ENCODE assay signal across 7 mouse cellular contexts in genomic region chr19:5877618-5878361, GRCm38 (mm10). TPM values are rescaled to one million over a fixed set of nuclear protein-coding genes. Genes with fewer than 3 reads are reported as not detected.
A peak's percentile ranks its signal among the peaks of the same experiment; 100 is the strongest.
DNase-seq lines count a peak whose midpoint lies in the region; ATAC-seq and TF ChIP-seq lines count a peak whose summit lies in the region.

Gene Slc25a45, plus strand, starts transcription at chr19:5877808.

- H3K27ac ChIP-seq in intestine, embryonic 15.5 days: peak within 1 kb of the TSS; percentile 56
- H3K27ac ChIP-seq in small intestine, adult 2 months (ENCODE audit: insufficient read depth, low read depth, low read length): peak within 1 kb of the TSS; percentile 98

- no peaks in the 10 kb centered on the region for H3K9me3 ChIP-seq in intestine, embryonic 15.5 days

- 0 out of 2 replicates have a peak, but pooled peaks cover under 1% of the 10 kb centered on the region for H3K36me3 ChIP-seq in intestine, embryonic 15.5 days
- H3K36me3 ChIP-seq in small intestine, adult 2 months (ENCODE audit: control insufficient read depth, insufficient read depth, low read length): peaks cover 21% of the 10 kb centered on the region

- peak; percentile 93 for DNase-seq in adrenal gland, adult 2 months
- DNase-seq in embryo, embryonic 11 days: peak; percentile 79
- peak; percentile 59 to 61 for DNase-seq in gastrocnemius, postnatal 36 days
- DNase-seq in left cerebral cortex, postnatal 25 days (ENCODE audit: low spot score in 2 of 2): peak; percentile 68 to 88
- peak; percentile 68 for DNase-seq in mesoderm, embryonic 11.5 days (ENCODE audit: low read depth, low spot score)

- no peaks in the 10 kb centered on the region for H3K27me3 ChIP-seq in intestine, embryonic 15.5 days (replicated peaks)
- H3K27me3 ChIP-seq in small intestine, adult 2 months (ENCODE audit: control insufficient read depth, insufficient read depth, low read length): no peaks in the 10 kb centered on the region

- H3K4me2 ChIP-seq in intestine, embryonic 15.5 days (replicated peaks): peak within 1 kb of the TSS; percentile 40

- 0 out of 2 replicates have a peak within 1 kb of the TSS, but pooled peaks have one; percentile 20 for H3K9ac ChIP-seq in intestine, embryonic 15.5 days

- intact Hi-C loops in gastrocnemius, postnatal 36 days (cut with DNase I): loop anchor here (2.0 kb wide), 1 partner anchor 89 kb away; no protein-coding TSS in a partner anchor
- intact Hi-C loops in left cerebral cortex, postnatal 25 days (cut with DNase I): loop anchor here (1.0 to 5.0 kb wide), 2 partner anchors 90 to 165 kb away; no protein-coding TSS in a partner anchor

- peak; percentile 75; the same call in 1 of the 2 replicates for TF ChIP-seq CTCF in small intestine, adult 2 months (IDR thresholded peaks at IDR 0.05; ENCODE audit: extremely low read depth, insufficient read length, insufficient replicate concordance, low read depth, low read length)

- ATAC-seq in intestine, embryonic 15.5 days: peak; percentile 51; the same call in 1 of the 2 replicates

- TF ChIP-seq POLR2A in small intestine, adult 2 months (IDR thresholded peaks at IDR 0.05; ENCODE audit: low read depth, low read length): no peak; the same call in 1 of the 2 replicates

- WGBS in intestine, embryonic 15.5 days: 46% methylated on average over 15 of the region's 15 CpGs
- WGBS in small intestine, adult 2 months: 33% methylated on average over 15 of the region's 15 CpGs

- H3K4me1 ChIP-seq in intestine, embryonic 15.5 days (replicated peaks): peaks cover 26% of the 10 kb centered on the region
- H3K4me1 ChIP-seq in small intestine, adult 2 months (ENCODE audit: control insufficient read depth, insufficient read depth, insufficient read length, low read length): peaks cover 43% of the 10 kb centered on the region

- H3K4me3 ChIP-seq in intestine, embryonic 15.5 days (replicated peaks): peak within 1 kb of the TSS; percentile 6; the same call in 1 of the 2 replicates
- peak within 1 kb of the TSS; percentile 62 for H3K4me3 ChIP-seq in small intestine, adult 2 months (ENCODE audit: low read depth, low read length)

RNA-seq across cellular contexts. Expression of gene Slc25a45, which starts in this region (rescaled TPM):
- 10 to 100 TPM; 15.5 to 36.2 TPM for total RNA-seq in adrenal gland, adult 2 months (2021)
- 42.4 and 44.6 TPM in 2 replicates for polyA plus RNA-seq in adrenal gland, adult 2 months (2012; rRNA removed)
- 1 to 10 TPM in 1 of 2 experiments, under 1 TPM in 1; 0.99 to 1.0 TPM for total RNA-seq in gastrocnemius, postnatal 36 days (2021)
- 3.5 and 4.2 TPM in 2 replicates for polyA plus RNA-seq in intestine, embryonic 15.5 days (2015; fragmentation: Nextera tagmentation; extraction: Ambion mirVana)
- 1 to 10 TPM; 2.5 to 3.0 TPM for total RNA-seq in left cerebral cortex, postnatal 25 days (2021)
- 207 and 241 TPM in 2 replicates for polyA plus RNA-seq in small intestine, adult 2 months (2012; rRNA removed)

Comparison
In these comparisons a context has a peak if more than half of its experiments do, and no peak if none do; other contexts are left out.
1. Peak in every context shown above with its lines: DNase-seq, ATAC-seq, H3K4me3 ChIP-seq and H3K27ac ChIP-seq.
2. RNA of gene Slc25a45 (total RNA-seq): 15.5 to 36.2 TPM in adrenal gland, adult 2 months; 2.5 to 3.0 TPM in left cerebral cortex, postnatal 25 days and 0.99 to 1.0 TPM in gastrocnemius, postnatal 36 days; every median in the first group is over 4 times any median in the second.